Mouse (Mus musculus): ENCODE results near the gene Zp2.

DNA sequence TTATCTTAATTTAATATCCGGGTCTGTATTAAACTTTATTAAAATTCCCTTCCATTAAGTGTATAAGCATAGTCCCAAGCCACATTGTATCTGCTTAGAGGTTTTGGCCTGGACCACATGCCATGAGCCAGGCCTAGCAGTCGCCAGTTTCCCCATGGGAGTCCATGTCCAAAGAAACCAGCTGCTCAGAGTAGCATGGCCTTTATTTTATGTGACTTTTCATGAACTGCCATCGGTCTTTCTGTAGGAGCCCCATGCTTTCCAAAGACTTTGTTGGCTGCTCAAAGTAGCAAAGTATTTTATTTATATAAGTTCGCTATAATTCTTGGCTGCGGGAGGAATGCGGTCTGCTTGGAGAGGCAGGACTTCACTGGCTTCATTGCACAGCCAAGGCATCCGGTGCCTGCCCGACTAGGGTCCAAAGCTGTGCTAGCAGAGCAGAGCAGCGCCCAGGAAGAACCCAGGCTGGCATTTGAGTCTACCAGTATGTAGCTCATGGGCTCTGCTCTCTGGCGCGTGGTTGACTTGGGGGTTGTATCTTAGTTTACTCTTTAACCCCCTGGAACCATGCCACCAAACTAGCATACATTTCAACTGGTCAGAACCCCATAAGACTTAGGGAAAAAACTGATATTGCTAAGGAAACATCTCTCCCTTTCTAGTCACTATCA lies 18.6 kb upstream of the Zp2 start:
- no peak for TF ChIP-seq TAL1 (IDR thresholded peaks at IDR 0.05; ENCODE audit: low read length)
- TF ChIP-seq GATA1 (IDR thresholded peaks at IDR 0.05; ENCODE audit: low read length): no peak
